ENCODE assay signal across 8 mouse cellular contexts in the genomic region with DNA sequence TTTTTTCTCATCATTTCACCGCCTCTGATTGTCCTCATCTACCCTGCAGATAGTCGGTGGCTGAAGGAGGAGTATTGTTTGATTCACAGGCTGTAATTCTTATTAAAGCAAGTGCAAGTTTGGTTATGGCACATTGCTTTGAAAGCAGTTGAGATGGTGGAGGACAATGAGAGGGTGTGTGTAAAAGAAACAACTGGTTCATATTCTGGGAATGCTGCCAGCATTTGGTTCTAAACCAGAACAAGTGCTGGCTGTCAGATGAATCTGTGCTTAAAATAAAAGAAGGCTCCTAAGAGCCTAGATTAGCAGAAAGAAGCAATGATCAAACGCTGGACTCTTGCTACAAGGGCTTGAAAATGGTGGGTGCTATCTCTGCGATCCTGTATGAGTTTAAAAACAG.
A peak's percentile ranks its signal among the peaks of the same experiment; 100 is the strongest.
DNase-seq lines count a peak whose midpoint lies in the region; ATAC-seq and TF ChIP-seq lines count a peak whose summit lies in the region.
"Had no signal": no experiment of that assay in that cellular context is flagged by ENCODE, and none has a peak within 500 bp of the region (broad histone marks: within the 10 kb centered on the region; RNA-seq: fewer than 3 reads in every experiment).

No protein-coding gene starts in this region.

- H3K4me1 ChIP-seq in limb, embryonic 14.5 days (ENCODE audit: control insufficient read depth, insufficient read depth, low read length): peaks cover 4% of the 10 kb centered on the region; the same call in 1 of the 2 replicates
- 0 out of 2 replicates have a peak, but pooled peaks cover 3% of the 10 kb centered on the region for H3K4me1 ChIP-seq in limb, embryonic 10.5 days
- peaks cover 14% of the 10 kb centered on the region for H3K4me1 ChIP-seq in forebrain, embryonic 14.5 days (ENCODE audit: control insufficient read depth, insufficient read depth, low read length)
- H3K4me1 ChIP-seq in kidney, embryonic 15.5 days: 0 out of 2 replicates have a peak, but pooled peaks cover 4% of the 10 kb centered on the region

- no peaks in the 10 kb centered on the region; the same call in 1 of the 2 replicates for H3K27me3 ChIP-seq in limb, embryonic 14.5 days (ENCODE audit: control insufficient read depth, insufficient read depth, low read length)
- no peaks in the 10 kb centered on the region for H3K27me3 ChIP-seq in limb, embryonic 10.5 days (ENCODE audit: low read depth, poor library complexity, severe bottlenecking)
- no peaks in the 10 kb centered on the region for H3K27me3 ChIP-seq in forebrain, embryonic 14.5 days (replicated peaks; ENCODE audit: control insufficient read depth, insufficient read depth, low read length)
- H3K27me3 ChIP-seq in kidney, embryonic 15.5 days: no peaks in the 10 kb centered on the region

- H3K9ac ChIP-seq in limb, embryonic 14.5 days (ENCODE audit: low read depth, low read length, severe bottlenecking): no peak overlapping the region
- no peak overlapping the region for H3K9ac ChIP-seq in forebrain, embryonic 14.5 days (ENCODE audit: low read length)
- no peak overlapping the region for H3K9ac ChIP-seq in kidney, embryonic 15.5 days

- no peak for TF ChIP-seq POLR2A in limb, embryonic 14.5 days (IDR thresholded peaks at IDR 0.05; ENCODE audit: borderline replicate concordance, extremely low read depth, insufficient read depth, insufficient read length)

- no peak overlapping the region for H3K4me2 ChIP-seq in limb, embryonic 14.5 days (replicated peaks; ENCODE audit: low read depth, low read length, severe bottlenecking)
- H3K4me2 ChIP-seq in forebrain, embryonic 14.5 days (ENCODE audit: low read length): no peak overlapping the region
- H3K4me2 ChIP-seq in kidney, embryonic 15.5 days: no peak overlapping the region

- intact Hi-C loops in heart, postnatal 36 days (cut with DNase I): no loop called here
- intact Hi-C loops in left cerebral cortex, postnatal 4 days (cut with DNase I): no loop called here

- no peaks in the 10 kb centered on the region for H3K36me3 ChIP-seq in limb, embryonic 14.5 days (ENCODE audit: control insufficient read depth, insufficient read depth, low read length)
- H3K36me3 ChIP-seq in limb, embryonic 10.5 days: no peaks in the 10 kb centered on the region
- no peaks in the 10 kb centered on the region for H3K36me3 ChIP-seq in forebrain, embryonic 14.5 days (ENCODE audit: control insufficient read depth, insufficient read depth, low read length)
- no peaks in the 10 kb centered on the region for H3K36me3 ChIP-seq in kidney, embryonic 15.5 days

- DNase-seq in limb, embryonic 14.5 days (ENCODE audit: low spot score): peak; percentile 77
- DNase-seq in limb, embryonic 10.5 days (ENCODE audit: low spot score): no peak
- peak; percentile 73 for DNase-seq in forebrain, embryonic 14.5 days (ENCODE audit: low spot score)
- peak; percentile 2 to 14 for DNase-seq in heart, postnatal 36 days
- DNase-seq in left cerebral cortex, postnatal 4 days: peak; percentile 9
- no peak for DNase-seq in kidney, adult 18-20 months
- DNase-seq: thymus, postnatal 25 days had no signal

- no peak overlapping the region for H3K4me3 ChIP-seq in limb, embryonic 14.5 days (replicated peaks; ENCODE audit: low read length)
- no peak overlapping the region for H3K4me3 ChIP-seq in limb, embryonic 10.5 days
- H3K4me3 ChIP-seq in forebrain, embryonic 14.5 days (ENCODE audit: low read depth, low read length): no peak overlapping the region
- no peak overlapping the region for H3K4me3 ChIP-seq in kidney, embryonic 15.5 days (replicated peaks)

- WGBS in limb, embryonic 14.5 days: 71% methylated on average over 4 of the region's 4 CpGs
- WGBS in limb, embryonic 10.5 days: 88% methylated on average over 4 of the region's 4 CpGs
- 36% methylated on average over 4 of the region's 4 CpGs for WGBS in forebrain, embryonic 14.5 days
- WGBS in kidney, embryonic 15.5 days: 71% methylated on average over 4 of the region's 4 CpGs

- ATAC-seq in limb, embryonic 14.5 days (ENCODE audit: low FRiP score, low read depth): no peak
- peak; percentile 21; the same call in 1 of the 2 replicates for ATAC-seq in forebrain, embryonic 14.5 days
- ATAC-seq in kidney, embryonic 15.5 days (replicated peaks; ENCODE audit: low FRiP score): no peak

- H3K9me3 ChIP-seq in limb, embryonic 14.5 days (ENCODE audit: control insufficient read depth, low read length): no peaks in the 10 kb centered on the region
- H3K9me3 ChIP-seq in limb, embryonic 10.5 days (replicated peaks): no peaks in the 10 kb centered on the region
- no peaks in the 10 kb centered on the region for H3K9me3 ChIP-seq in forebrain, embryonic 14.5 days (replicated peaks; ENCODE audit: control insufficient read depth, low read length)
- H3K9me3 ChIP-seq in kidney, embryonic 15.5 days (replicated peaks): no peaks in the 10 kb centered on the region

- H3K27ac ChIP-seq in limb, embryonic 14.5 days (replicated peaks; ENCODE audit: low read depth, low read length): no peak overlapping the region
- no peak overlapping the region for H3K27ac ChIP-seq in limb, embryonic 10.5 days
- H3K27ac ChIP-seq in forebrain, embryonic 14.5 days (ENCODE audit: low read depth, low read length): no peak overlapping the region
- no peak overlapping the region for H3K27ac ChIP-seq in kidney, embryonic 15.5 days

Comparison
In these comparisons a context has a peak if more than half of its experiments do, and no peak if none do; other contexts are left out.
1. DNase-seq: peak in limb, embryonic 14.5 days (single experiment), forebrain, embryonic 14.5 days (single experiment), heart, postnatal 36 days (2 of 2) and left cerebral cortex, postnatal 4 days (single experiment); none in limb, embryonic 10.5 days (single experiment) and kidney, adult 18-20 months (single experiment).